Mouse (Mus musculus) adrenal gland, postnatal 14 days (tissue): ENCODE data around the gene Nsd1. TPM values are rescaled to one million over a fixed set of nuclear protein-coding genes. Genes with fewer than 3 reads are reported as not detected.

Experiments
- DNase-seq: peaks from one replicate; pipeline ENCODE4 v3.0.0; 2021; ENCODE audit warnings: mixed read lengths
- total RNA-seq: library from RNA; stranded (reverse); gene quantifications from 2 replicates; pipeline ENCODE4 v1.2.3, GENCODE M21; 2021

The Nsd1 gene
- total RNA-seq, 1 experiment from 2014 or later = 120 TPM

DNA sequence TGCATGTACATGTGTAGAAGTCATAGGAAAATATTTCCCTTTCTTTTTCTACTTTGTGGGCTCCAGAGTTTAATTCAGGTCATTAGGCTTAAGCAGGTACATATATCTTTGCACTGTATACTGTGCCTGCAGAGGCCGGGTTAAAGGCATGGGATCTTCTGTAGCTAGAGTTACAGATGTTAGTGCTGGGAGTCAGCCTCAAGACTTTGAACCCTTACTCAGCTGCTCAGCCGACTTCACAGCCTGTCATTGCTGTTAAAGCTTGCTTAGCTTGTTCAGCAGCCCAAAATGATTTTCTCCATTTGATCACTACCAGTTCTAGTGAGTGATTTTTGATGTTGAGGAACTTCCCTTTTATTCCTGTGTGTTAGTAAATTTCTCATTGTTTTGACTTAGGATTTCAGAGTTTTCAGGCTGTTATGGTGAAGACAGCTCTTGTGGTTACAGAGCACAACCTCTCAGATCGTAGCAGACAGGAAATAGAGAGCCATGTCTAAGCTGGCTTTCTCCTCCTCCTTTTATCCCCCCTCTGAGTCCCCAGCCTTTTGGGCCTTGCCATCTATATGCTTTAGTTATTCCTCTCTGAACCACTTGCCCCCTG, 45.6 kb downstream of the Nsd1 start:
- DNase-seq = no peak

DNA sequence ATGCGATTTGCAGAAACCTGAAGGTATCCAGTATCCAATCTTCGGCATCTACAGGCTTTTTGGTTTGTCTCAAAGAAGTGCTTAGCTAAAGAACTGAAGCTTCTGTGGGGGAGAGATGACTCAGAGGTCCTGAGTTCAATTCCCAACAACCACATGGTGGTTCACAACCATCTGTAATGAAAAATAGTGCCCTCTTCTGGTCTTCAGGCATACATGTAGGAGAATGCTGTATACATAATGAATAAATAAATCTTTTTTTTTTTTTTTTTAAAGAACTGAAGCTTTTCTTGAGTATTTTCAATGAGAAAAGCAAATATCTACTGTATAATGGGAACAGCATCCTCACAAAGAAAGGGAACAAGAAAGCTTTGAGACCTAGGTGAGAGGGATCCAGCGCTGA, 49.1 kb downstream of the Nsd1 start:
- no peak for DNase-seq

DNA sequence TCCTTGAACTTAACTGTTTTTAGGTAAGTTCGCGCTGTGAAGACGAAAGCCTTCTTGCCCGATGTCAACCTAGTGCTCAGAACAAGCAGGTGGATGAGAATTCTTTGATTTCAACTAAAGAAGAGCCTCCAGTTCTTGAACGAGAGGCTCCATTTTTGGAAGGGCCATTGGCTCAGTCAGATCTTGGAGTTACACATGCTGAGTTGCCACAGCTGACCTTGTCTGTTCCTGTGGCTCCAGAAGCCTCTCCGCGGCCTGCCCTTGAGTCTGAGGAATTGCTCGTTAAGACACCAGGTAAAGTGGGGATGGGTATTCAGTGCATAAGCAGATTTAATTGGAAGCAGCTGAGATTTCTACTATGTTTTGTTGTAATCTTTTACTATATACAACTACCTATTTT, 51.9 kb downstream of the Nsd1 start:
- DNase-seq = peak; percentile 40

DNA sequence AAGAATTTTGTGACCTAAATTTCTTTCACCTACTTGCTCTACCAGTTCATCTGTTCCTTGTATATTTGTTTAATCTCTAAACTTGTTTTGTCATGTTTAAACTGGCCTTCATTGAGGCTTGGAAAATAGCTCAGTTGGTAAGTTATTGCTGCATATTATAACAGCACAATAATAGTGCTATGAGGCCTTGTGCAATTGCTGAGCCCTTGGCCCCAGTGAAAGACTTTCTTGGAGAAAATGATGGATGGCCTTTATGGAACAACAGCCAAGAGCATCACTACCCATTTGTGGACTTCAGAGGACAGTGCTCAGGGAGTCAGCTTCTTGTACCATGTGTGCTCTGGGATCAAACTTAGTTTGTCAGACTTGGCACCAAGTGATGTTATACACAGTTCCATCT, 52.5 kb downstream of the Nsd1 start:
- DNase-seq = no peak

DNA sequence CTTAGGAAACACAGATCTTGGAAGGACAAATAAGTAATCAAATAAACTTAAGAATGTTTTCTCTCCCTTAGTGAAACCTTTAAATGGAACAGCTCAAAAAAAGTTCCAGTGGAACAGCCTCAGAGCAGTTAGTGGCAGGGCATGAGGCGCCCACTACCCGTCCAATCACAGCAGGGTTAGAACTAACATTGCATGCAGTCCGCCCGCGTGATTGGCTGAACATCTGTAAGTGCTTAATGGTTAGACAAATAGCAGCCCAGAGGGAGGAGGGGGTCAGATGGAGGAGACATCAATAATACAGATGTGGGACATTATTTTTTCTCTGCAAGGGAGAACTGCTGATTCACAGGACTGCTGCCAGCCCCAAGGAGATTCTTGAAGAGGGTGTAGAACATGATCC, 67.6 kb downstream of the Nsd1 start:
- DNase-seq = no peak

DNA sequence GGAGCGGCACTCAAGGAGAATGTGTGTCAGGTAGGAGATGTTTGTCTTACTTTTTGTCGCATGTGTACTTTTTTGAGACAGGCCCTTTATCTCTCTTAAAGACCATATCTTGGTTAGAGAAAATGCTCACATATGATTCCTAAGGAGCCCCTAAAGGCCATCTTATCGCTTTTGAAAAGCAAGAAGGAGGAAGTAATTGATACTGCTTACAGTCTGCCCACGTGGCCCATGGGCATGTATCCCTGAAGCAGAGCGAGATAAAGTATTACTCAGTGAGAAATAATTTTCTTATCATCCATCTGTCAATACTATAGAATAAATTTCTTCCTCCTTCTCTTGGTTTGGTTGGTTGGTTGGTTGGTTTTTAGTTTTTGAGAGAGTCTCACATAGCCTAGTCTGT, 68.1 kb downstream of the Nsd1 start:
- no peak for DNase-seq

DNA sequence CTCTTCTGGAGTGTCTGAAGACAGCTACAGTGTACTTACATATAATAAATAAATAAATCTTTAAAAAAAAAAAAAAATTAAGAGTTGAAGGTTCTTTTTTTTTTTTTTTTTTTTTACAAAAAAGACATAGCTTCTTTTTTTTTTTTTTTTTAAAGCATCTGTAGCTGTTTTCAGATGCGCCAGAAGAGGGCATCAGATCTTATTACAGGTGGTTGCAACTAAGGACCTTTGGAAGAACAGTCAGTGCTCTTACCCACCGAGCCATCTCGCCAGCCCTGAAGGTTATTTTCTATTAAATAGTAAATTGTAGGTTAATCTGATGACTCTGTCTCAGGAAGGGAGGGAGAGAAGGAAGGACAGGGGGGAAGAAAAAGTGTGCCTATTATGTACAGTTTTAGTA, 79.3 kb downstream of the Nsd1 start:
- DNase-seq = no peak

DNA sequence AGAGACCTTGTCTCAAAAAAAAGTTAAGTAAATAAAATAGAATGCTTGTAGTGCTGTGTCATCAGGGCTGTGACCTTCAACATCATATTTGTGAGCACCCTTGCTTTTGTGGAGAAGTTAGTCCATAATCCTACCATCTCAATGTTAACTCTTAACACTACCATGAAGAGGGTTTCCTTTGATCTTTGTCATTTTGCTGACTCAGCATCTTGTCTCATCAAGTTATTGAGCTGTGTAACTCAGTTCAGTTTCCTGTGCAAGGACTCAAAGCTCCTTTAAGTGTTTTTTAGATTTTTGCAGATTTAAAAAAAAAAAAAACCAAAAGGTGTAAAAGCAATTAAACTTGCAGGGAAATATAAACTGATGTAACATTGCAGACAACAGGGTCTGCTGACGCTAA, 87.2 kb downstream of the Nsd1 start:
- no peak for DNase-seq

DNA sequence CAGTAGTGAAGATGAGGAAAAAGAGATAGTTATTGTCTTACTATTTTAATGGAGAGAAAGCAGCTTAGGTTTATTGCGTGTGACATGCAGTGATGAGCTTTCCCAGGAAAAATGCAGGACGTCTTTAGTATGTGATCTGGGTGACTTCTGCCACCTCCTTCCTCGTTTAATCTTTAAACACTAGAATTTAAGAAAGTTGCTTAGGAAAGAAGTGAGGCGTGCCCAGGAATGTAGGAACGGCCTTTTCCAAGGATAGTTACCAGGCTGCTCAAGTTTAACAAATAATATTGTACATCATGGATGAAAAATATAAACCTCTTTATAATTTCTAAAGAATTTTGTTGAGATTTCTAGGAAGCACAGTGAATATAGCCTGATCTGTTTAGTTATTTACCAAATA, 91.3 kb downstream of the Nsd1 start:
- DNase-seq = no peak

DNA sequence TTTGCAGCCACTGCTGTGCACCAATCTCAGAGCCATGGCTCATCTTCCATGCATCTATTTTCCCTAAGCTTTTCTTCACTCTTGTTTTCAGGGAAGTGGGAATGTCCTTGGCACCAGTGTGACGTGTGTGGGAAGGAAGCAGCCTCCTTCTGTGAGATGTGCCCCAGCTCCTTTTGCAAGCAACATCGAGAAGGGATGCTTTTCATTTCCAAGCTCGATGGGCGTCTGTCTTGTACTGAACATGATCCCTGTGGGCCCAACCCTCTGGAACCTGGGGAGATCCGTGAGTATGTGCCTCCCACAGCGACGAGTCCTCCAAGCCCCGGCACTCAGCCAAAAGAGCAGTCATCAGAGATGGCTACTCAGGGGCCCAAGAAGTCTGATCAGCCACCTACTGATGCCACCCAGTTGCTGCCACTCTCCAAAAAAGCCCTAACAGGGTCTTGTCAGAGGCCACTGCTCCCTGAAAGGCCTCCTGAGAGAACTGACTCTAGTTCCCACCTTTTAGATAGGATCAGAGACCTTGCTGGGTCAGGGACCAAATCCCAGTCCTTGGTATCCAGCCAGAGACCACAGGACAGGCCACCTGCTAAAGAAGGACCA, 102.5 kb downstream of the Nsd1 start:
- no peak for DNase-seq

DNA sequence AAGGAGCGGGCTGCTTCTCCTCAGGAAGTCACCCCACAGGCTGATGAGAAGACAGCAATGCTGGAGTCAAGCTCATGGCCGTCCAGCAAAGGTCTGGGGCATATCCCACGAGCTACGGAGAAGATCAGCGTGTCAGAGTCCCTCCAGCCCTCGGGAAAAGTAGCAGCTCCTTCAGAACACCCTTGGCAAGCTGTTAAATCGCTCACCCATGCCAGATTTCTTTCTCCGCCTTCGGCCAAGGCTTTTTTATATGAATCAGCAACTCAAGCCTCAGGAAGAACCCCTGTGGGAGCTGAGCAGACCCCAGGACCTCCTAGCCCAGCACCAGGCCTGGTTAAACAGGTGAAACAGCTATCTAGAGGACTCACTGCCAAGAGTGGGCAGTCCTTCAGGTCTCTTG, 103.5 kb downstream of the Nsd1 start:
- no peak for DNase-seq

DNA sequence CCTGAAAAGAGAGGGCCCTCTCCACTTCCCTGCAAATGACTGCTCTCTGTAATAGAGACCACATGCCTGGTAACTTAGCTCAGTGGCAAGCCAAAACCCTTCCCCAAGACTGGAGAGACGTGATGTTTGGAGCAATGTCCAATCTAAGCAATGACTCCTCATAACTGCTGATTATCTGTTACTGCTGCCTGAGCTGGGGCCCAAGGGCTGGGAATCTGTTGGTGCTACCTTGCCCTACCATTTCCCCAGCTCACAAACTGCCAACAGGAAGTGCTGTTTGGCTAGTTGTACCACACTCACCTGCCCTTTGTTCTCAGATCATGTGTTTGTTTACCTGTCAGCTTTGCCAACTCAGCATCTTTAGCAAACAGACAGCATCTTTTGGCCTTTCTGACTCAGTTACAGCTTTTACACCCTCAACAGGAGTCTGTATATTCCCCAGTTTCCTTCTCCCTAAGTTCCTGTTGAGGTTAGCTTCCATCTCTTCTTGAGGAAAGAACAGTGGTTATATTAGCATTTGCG, 105.4 kb downstream of the Nsd1 start:
- no peak for DNase-seq

DNA sequence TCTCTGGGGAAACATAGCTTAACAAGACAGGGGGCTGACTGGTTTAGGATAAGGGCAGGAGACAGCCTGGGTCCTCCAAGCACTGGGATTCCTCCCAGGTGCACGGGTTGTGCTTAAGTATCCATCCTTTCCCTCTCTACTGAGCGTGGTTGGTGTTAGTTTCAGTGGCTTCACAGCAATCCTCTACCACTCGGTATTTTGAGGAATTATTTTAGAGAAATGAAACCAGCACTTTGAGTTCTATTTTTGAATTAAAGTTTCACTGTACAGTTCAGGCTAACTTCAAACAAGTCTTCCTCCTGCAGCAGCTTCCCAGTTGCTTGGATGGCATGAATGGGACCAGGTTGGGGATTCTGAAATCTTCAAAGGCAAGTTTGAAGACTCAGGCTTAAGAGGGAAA, 108.8 kb downstream of the Nsd1 start:
- DNase-seq = no peak

DNA sequence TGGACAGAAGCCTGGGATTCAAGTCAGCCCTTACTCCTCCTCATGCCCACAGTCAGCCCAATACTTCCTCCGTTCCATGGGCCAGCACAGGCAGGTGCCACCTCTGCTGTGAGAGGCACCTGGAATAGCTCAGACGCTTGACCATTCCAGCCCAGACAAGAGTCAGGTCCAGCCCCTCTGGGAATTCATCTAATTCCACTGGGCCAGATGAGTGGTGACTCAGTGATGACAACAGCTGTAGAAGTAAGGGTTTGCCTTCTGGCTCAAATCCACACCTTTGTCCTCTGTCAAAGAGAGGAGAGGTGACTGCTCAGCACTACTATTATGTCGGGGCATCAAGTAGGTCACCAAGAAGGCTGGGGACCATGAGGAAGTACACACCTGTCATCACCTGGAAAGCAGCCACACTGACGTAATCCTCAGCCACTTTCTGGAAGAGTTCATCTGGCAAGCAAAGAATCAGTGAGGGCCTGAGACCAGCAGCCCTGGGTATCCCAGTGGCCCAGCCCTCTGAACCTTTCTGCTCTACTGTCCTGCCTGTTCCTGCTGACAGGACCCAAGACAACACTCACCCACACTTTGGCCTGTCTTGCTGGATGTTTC, 110.5 kb downstream of the Nsd1 start, which contains the start of gene Prelid1:
TSS of gene Prelid1 (plus strand) at position 570 of the 603 bp plus-strand sequence.
- DNase-seq = peak; percentile 31

DNA sequence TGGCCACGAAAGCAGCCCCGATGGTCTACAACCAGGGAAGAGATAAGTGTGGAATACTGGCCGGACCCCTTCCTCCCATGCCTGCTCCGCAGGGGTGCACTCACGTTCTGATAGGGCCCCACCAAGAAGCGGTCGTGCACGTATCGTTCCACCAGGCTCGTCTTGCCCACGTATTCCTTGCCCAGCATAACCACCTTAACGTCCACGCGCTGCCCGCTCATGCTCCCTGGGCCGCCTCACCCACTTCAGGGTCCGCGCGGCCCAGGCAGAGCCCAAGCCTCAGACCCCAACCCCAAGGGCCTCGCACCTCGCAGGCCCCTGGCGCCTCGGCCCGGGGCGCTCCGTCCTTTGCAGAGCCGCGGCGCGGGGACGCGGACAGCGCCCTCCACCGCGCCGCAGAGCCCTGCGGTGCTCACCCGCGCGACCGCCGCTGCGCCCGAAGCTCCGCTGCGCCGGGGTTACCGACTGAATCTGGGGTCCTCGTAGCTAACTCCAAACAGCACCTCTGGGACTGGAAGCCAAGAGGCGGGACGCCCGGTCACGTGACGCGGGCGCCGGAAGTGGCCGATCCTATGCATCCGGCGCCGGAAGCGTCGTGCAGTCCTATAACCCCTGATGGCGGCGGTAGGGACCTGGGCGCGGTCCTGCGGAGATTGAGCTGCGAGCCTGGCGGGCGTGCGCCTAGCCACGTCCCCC, 112.0 kb downstream of the Nsd1 start, which contains the start of gene Rab24:
TSS of gene Rab24 (minus strand) at position 513 of the 696 bp plus-strand sequence.
- peak; percentile 92 for DNase-seq

DNA sequence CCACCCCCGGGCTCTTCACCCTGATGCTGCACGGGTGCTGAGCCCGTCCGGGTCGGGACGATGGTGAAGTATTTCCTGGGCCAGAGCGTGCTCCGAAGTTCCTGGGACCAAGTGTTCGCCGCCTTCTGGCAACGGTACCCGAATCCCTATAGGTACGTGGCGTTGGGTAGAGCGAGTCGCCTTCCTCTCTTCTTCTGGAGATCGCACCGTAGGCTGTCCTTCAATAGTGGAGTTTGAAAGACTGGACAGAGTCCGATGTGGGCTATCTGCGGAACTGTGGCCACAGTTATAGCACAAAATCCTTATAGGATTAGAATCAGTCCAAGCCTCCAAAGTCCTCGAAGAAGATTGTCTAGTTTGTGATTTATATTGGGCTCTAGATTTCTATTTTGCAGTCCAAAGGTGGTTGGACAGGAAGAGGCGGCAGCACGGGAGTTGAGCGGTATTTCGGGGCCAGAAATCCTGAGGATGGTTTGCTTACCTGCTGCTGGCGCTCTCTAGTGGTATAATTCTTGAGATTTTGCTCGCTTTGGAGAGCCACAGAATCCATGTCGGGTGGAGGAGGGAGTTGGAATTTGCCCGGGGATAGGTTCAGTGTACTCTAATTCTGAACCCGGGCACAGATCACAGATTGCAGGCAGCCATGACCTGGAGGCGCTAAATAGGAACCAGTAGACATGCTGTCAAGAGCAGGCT, 112.7 kb downstream of the Nsd1 start:
- peak; percentile 58 for DNase-seq

DNA sequence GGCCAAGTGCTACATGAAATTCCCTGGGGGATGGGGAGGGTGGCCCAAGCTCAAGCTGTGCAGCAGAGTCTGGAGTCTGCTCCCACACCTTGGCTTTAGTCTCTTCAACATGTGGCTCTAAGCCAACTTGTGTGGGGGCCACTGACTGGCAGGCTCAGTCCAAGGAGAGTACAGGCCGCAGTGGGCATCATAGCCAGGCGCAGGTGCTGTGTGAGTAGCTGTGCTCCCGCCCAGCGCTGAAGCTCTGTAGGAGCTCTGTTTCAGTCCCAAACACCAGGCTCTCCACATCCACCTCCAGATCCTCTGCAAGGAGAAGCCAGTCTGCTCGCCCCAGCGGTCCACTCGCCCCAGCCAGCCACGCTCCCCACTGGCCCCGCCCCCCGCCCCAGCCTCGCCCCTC, 116.0 kb downstream of the Nsd1 start:
- no peak for DNase-seq

DNA sequence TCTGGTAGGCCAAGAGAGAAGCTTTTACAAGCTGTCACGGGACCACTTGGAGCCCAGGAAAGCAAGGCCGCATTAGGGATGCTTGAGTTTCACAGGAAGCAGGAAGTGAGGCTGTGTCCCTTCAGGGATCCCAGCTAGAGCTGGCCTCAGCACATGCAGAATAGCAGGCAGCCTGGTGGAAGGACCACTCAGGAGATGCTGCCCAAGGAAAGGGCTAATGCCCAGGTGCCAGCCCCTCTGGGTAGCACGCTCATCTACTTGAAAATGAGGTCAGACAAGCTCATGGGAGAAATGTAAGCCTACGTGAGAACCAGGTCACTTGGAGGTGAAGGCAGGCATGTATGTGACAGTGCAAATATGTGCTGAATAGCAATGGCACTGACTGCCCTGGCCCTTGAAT, 117.6 kb downstream of the Nsd1 start:
- DNase-seq = no peak

DNA sequence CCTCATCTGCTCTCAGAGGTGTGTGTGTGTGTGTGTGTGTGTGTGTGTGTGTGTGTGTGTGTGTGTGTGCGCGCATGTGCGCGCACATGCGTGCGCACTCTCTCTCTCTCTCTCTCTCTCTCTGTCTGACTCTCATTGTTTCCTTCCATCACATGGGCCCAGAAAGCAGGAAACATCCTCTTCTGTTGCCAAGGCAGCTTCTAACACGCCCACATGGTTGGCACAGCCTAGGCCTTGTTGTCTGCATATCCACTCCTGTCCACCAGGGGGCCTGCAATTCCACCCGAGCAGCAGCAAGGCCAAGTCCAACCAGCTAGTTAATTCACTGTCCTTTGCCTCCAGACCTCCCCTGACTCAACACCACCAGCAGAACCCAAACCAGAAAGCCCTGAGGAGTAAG, 118.1 kb downstream of the Nsd1 start:
- peak; percentile 94 for DNase-seq

DNA sequence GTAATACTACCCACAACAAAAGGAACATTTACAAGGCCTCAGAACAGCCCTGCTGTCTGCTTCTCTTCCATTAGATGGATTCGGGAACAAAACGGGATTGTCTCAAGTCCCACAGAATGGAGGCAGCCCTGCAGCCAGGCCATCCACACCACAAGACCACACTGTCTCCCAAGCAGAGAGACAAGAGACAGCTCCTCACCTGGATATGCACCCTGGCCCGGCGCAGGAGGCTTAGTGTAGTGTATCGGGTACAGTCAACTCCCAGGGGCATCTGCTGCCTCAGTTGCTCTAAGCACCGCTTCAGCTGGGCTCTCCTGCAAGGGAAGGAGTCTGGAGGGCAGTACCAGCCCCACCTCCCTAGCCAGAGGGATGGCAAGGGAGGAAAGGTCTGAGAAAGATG, 118.6 kb downstream of the Nsd1 start:
- DNase-seq = no peak

DNA sequence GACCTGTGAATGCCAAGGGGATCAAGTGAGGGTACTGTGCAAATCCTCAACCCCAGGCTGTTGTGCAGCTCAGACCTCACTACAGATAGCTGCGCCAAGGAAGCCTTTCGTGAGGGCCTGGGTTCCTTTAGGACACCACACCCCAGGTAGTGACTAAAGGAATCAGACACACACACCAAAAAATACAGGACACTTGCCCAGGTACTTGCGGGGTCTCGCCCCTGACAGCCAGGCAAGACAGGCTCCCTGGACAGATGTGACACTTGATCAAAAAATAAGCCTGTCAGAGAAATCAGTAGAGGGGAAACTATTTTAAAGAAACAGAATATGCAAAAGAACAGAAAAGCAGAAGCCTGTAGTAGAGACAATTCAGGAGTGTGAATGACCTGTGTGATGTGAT, 119.1 kb downstream of the Nsd1 start:
- DNase-seq = no peak

DNA sequence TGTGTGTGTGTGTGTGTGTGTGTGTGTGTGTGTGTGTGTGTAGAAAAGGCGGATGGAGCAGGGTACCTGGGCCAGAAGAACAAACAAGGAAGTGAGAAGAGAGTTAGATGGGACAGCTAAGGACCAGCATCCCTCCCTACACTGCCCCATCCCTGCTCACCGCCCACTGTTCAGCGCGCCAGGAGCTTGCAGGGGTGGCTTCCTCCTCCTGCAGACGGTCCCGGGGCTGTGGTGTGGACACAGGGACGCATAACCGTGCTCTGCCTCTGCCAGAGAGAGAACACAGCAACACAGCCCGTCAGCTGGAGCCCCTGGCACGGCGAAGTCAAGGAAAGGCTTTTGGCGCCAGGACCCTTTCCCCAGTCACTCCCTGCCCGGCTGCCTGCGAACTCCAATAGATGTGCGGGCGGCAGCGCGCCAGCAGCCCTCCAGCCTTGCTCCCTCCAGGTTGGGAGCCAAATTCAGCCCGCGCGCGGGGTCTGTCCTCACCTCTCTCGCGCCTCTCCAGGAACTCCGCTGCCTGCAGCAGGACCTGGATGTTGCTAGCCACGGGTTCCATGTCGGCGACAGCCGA, 119.6 kb downstream of the Nsd1 start:
- peak; percentile 52 for DNase-seq
